In the genomic region with DNA sequence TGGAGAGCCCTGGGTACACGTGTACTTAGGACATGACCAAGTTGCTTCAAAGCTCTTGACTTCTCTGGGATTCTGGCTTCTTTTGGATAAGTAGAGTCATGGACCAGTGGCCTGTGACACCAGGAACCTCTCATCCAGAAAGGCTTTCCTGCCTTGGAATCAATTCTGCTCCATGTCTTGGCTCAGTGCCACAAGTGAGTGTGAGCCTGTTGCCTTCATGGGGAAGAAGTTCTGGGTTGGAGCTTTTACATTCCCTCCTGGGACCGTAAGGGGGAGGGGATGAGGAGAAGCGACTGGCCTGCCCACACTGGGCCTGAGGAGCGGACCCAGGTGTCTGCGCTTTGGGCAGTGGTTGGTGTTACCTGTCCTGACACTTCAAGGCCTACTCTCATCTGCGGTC, we compare ENCODE assay signal across 12 mouse cellular contexts. TPM values are rescaled to one million over a fixed set of nuclear protein-coding genes. Genes with fewer than 3 reads are reported as not detected.
A peak's percentile ranks its signal among the peaks of the same experiment; 100 is the strongest.
DNase-seq lines count a peak whose midpoint lies in the region; ATAC-seq and TF ChIP-seq lines count a peak whose summit lies in the region.
"Had no signal": no experiment of that assay in that cellular context is flagged by ENCODE, and none has a peak within 500 bp of the region (broad histone marks: within the 10 kb centered on the region; RNA-seq: fewer than 3 reads in every experiment).

No protein-coding gene starts in this region.

- DNase-seq in cerebellum, postnatal 14 days: peak; percentile 53 to 57
- no peak for DNase-seq in cerebellum, adult 11 months
- peak; percentile 55 for DNase-seq in lung, embryonic 14.5 days
- DNase-seq in lung, postnatal 36 days: no peak
- no peak for DNase-seq in left cerebral cortex, postnatal 10 days (ENCODE audit: extremely low spot score in 1 of 2, low spot score in 2 of 2)
- no peak for DNase-seq in frontal cortex, postnatal 10 days (ENCODE audit: low spot score in 2 of 2)
- DNase-seq: adrenal gland, postnatal 10 days; cerebellum, adult 11-12 months; thymus, postnatal 25 days had no signal

- 81% methylated on average over 6 of the region's 6 CpGs for WGBS in lung, embryonic 14.5 days
- 78% methylated on average over 6 of the region's 6 CpGs for WGBS in hindbrain, embryonic 15.5 days
- 78% methylated on average over 6 of the region's 6 CpGs for WGBS in midbrain, embryonic 16.5 days

- H3K9ac ChIP-seq in lung, embryonic 14.5 days: no peak overlapping the region
- no peak overlapping the region for H3K9ac ChIP-seq in hindbrain, embryonic 15.5 days
- H3K9ac ChIP-seq in midbrain, embryonic 16.5 days (ENCODE audit: low read depth, low read length): no peak overlapping the region
- H3K9ac ChIP-seq: liver, embryonic 12.5 days had no signal

- no peak overlapping the region for H3K4me3 ChIP-seq in lung, embryonic 14.5 days (ENCODE audit: low read depth, low read length)
- H3K4me3 ChIP-seq in hindbrain, embryonic 15.5 days: no peak overlapping the region
- H3K4me3 ChIP-seq in midbrain, embryonic 16.5 days (ENCODE audit: low read depth, low read length): no peak overlapping the region
- H3K4me3 ChIP-seq: liver, embryonic 12.5 days had no signal

- no peaks in the 10 kb centered on the region for H3K27me3 ChIP-seq in lung, embryonic 14.5 days (ENCODE audit: insufficient read depth, low read length)
- no peaks in the 10 kb centered on the region for H3K27me3 ChIP-seq in hindbrain, embryonic 15.5 days
- H3K27me3 ChIP-seq in midbrain, embryonic 16.5 days (ENCODE audit: control insufficient read depth, insufficient read depth, low read depth, low read length): no peaks in the 10 kb centered on the region
- H3K27me3 ChIP-seq: liver, embryonic 12.5 days had no signal

- no peak for TF ChIP-seq CTCF in lung, embryonic 14.5 days (IDR thresholded peaks at IDR 0.05; ENCODE audit: low read depth)

- H3K4me2 ChIP-seq in lung, embryonic 14.5 days: no peak overlapping the region
- H3K4me2 ChIP-seq in hindbrain, embryonic 15.5 days: no peak overlapping the region
- no peak overlapping the region for H3K4me2 ChIP-seq in midbrain, embryonic 16.5 days (ENCODE audit: low read length)
- H3K4me2 ChIP-seq: liver, embryonic 12.5 days had no signal

- no peak for ATAC-seq in lung, embryonic 14.5 days (ENCODE audit: insufficient read depth)
- ATAC-seq in hindbrain, embryonic 15.5 days (ENCODE audit: low FRiP score, low read depth): no peak
- ATAC-seq in midbrain, embryonic 16.5 days: 0 out of 2 replicates have a peak, but pooled peaks have one; percentile 1
- ATAC-seq: liver, embryonic 12.5 days had no signal

- no peaks in the 10 kb centered on the region for H3K9me3 ChIP-seq in lung, embryonic 14.5 days (ENCODE audit: low read depth, low read length)
- no peaks in the 10 kb centered on the region for H3K9me3 ChIP-seq in hindbrain, embryonic 15.5 days
- H3K9me3 ChIP-seq in midbrain, embryonic 16.5 days (replicated peaks; ENCODE audit: control insufficient read depth, low read length, poor library complexity, severe bottlenecking): no peaks in the 10 kb centered on the region
- H3K9me3 ChIP-seq: liver, embryonic 12.5 days had no signal

- peaks cover 6% of the 10 kb centered on the region; the same call in 1 of the 2 replicates for H3K36me3 ChIP-seq in lung, embryonic 14.5 days (ENCODE audit: insufficient read depth)
- H3K36me3 ChIP-seq in hindbrain, embryonic 15.5 days: peaks cover 5% of the 10 kb centered on the region; the same call in 1 of the 2 replicates
- peaks cover 10% of the 10 kb centered on the region for H3K36me3 ChIP-seq in midbrain, embryonic 16.5 days (ENCODE audit: control insufficient read depth, insufficient read depth, low read length)

- intact Hi-C loops in left cerebral cortex, postnatal 10 days (cut with DNase I): no loop called here

- peaks cover 16% of the 10 kb centered on the region; the same call in 1 of the 2 replicates for H3K4me1 ChIP-seq in lung, embryonic 14.5 days (ENCODE audit: insufficient read depth)
- H3K4me1 ChIP-seq in hindbrain, embryonic 15.5 days (replicated peaks): peaks cover 39% of the 10 kb centered on the region
- peaks cover 25% of the 10 kb centered on the region for H3K4me1 ChIP-seq in midbrain, embryonic 16.5 days (ENCODE audit: control insufficient read depth, insufficient read depth, low read length)
- H3K4me1 ChIP-seq: liver, embryonic 12.5 days had no signal

- H3K27ac ChIP-seq in lung, embryonic 14.5 days (ENCODE audit: low read depth): 0 out of 2 replicates have a peak overlapping the region, but pooled peaks have one; percentile 36
- peak overlapping the region; percentile 80 for H3K27ac ChIP-seq in hindbrain, embryonic 15.5 days (replicated peaks)
- peak overlapping the region; percentile 90 for H3K27ac ChIP-seq in midbrain, embryonic 16.5 days (ENCODE audit: low read length)
- H3K27ac ChIP-seq: liver, embryonic 12.5 days had no signal

RNA-seq across cellular contexts. Expression of a gene that starts 44.2 kb away (rescaled TPM):
- 50.3 and 55.8 TPM in 2 replicates for polyA plus RNA-seq in lung, embryonic 14.5 days (2014; fragmentation: Nextera tagmentation; extraction: Ambion mirVana)
- polyA plus RNA-seq in hindbrain, embryonic 15.5 days (2015; fragmentation: Nextera tagmentation; extraction: Ambion mirVana): 427 and 433 TPM in 2 replicates
- 437 and 480 TPM in 2 replicates for polyA plus RNA-seq in midbrain, embryonic 16.5 days (2015; fragmentation: Nextera tagmentation; extraction: Ambion mirVana)
- total RNA-seq in left cerebral cortex, postnatal 10 days (2021): 100 to 1,000 TPM; 415 to 420 TPM

RNA-seq across cellular contexts. Expression of a gene that starts 51.9 kb away (rescaled TPM):
- 19.5 and 20.0 TPM in 2 replicates for polyA plus RNA-seq in lung, embryonic 14.5 days (2014; fragmentation: Nextera tagmentation; extraction: Ambion mirVana)
- polyA plus RNA-seq in hindbrain, embryonic 15.5 days (2015; fragmentation: Nextera tagmentation; extraction: Ambion mirVana): 18.4 and 21.7 TPM in 2 replicates
- 13.8 and 16.2 TPM in 2 replicates for polyA plus RNA-seq in midbrain, embryonic 16.5 days (2015; fragmentation: Nextera tagmentation; extraction: Ambion mirVana)
- total RNA-seq in left cerebral cortex, postnatal 10 days (2021): 10 to 100 TPM; 32.9 to 35.7 TPM

Comparison
In these comparisons a context has a peak if more than half of its experiments do, and no peak if none do; other contexts are left out.
1. DNase-seq: peak in cerebellum, postnatal 14 days (2 of 2) and lung, embryonic 14.5 days (single experiment); none in cerebellum, adult 11 months (single experiment), lung, postnatal 36 days (single experiment), left cerebral cortex, postnatal 10 days (0 of 2) and frontal cortex, postnatal 10 days (0 of 2).
2. H3K27ac ChIP-seq: peak in every context shown above with its lines; median percentile 90 in midbrain, embryonic 16.5 days; 80 in hindbrain, embryonic 15.5 days; 36 in lung, embryonic 14.5 days.